Mouse (Mus musculus): ENCODE data around the gene Galnt9. TPM values are rescaled to one million over a fixed set of nuclear protein-coding genes. Genes with fewer than 3 reads are reported as not detected.

Galnt9 gene
- polyA plus RNA-seq (2012; rRNA removed), result 19.7 and 20.4 TPM in 2 replicates

GRCm38 (mm10) chr5:110543951-110544690 lies at the start of gene Galnt9:
Gene Galnt9 (plus strand): TSS chr5:110544355.

GRCm38 (mm10) chr5:110652719-110653648 lies 108.8 kb downstream of the Galnt9 start, which contains the start of the genes Noc4l and Ddx51:
Gene Noc4l (minus strand): TSS chr5:110653417.
Gene Ddx51 (plus strand): TSS chr5:110653451.

Other genes starting within 250 kb of the Galnt9 start
- 7.5 and 8.5 TPM in 2 replicates for gene P2rx2, start 201.1 kb upstream of the Galnt9 start, polyA plus RNA-seq (2012; rRNA removed)
- not detected in 2 replicates for gene Lrcol1, start 199.6 kb upstream of the Galnt9 start, polyA plus RNA-seq (2012; rRNA removed)
- gene Fbrsl1, start 95.9 kb upstream of the Galnt9 start, polyA plus RNA-seq (2012; rRNA removed), result 60.7 and 66.7 TPM in 2 replicates
- 66.2 and 68.3 TPM in 2 replicates for gene Noc4l, start 109.1 kb downstream of the Galnt9 start, polyA plus RNA-seq (2012; rRNA removed)
- gene Ddx51, start 109.1 kb downstream of the Galnt9 start, polyA plus RNA-seq (2012; rRNA removed), result 26.9 and 30.9 TPM in 2 replicates
- 60.8 and 62.1 TPM in 2 replicates for gene Ep400, start 226.4 kb downstream of the Galnt9 start, polyA plus RNA-seq (2012; rRNA removed)
- gene Pus1, start 236.3 kb downstream of the Galnt9 start, polyA plus RNA-seq (2012; rRNA removed), result 22.6 TPM in 2 replicates